Mouse (Mus musculus): Measurements from ENCODE around the gene Tmem45b.

Tmem45b gene

DNA sequence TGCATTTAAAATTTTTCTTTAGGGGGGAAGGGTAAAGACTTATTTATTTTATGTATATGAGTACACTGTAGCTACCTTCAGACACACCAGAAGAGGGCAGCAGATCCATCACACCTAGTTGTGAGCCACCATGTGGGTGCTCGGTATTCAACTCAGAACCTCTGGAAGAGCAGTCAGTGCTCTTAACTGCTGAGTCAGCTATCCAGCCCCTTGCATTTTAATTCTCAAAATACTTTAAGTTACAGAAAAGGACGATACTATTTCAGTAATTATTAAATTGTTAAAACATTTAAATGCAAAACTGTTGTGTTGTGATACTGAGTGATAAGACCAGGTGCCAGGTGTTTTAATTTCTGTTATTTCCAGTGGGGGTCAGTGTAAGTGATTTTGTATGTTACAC is 60.0 kb downstream of the Tmem45b start:
- no peak for DNase-seq (ENCODE audit: low spot score)

DNA sequence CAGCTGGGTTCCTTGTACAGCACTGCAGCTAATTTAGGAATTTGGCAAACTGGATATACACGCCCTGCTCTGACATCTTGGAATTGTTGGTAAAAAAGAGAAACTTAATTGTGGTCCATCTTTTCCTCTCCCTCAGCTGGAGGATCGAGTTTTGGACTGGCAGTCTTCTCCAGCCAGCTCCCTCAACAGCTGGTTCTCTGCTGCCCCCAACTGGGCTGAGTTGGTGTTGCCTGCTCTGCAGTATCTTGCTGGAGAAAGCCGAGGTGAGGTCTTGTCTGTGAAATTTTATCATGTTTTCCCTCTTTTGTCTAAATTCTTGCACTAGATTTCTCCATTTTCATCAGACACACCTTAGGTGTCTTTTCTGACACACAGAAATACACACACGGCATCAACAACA is 63.8 kb downstream of the Tmem45b start:
- peak; percentile 34 for DNase-seq (ENCODE audit: low spot score)

DNA sequence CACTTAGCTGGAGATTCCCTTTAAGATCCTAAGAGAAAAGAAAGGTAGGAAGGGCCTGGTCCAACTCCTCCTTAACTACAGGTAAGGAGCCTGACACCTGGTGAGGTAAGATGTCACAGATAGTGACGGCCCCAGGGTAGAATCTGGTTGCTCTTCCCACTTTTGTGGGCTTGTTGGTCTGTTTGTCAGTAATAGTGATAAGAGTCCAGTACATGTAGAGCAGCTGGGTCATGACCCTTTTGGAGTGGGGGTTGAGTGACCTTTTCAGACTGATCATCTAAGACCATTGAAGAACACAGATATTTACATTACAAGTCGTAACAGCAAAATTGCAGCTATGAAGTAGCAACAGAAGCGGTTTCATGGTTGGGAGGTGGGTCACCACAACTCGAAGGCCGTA is 77.1 kb downstream of the Tmem45b start:
- no peak for DNase-seq (ENCODE audit: low spot score)

DNA sequence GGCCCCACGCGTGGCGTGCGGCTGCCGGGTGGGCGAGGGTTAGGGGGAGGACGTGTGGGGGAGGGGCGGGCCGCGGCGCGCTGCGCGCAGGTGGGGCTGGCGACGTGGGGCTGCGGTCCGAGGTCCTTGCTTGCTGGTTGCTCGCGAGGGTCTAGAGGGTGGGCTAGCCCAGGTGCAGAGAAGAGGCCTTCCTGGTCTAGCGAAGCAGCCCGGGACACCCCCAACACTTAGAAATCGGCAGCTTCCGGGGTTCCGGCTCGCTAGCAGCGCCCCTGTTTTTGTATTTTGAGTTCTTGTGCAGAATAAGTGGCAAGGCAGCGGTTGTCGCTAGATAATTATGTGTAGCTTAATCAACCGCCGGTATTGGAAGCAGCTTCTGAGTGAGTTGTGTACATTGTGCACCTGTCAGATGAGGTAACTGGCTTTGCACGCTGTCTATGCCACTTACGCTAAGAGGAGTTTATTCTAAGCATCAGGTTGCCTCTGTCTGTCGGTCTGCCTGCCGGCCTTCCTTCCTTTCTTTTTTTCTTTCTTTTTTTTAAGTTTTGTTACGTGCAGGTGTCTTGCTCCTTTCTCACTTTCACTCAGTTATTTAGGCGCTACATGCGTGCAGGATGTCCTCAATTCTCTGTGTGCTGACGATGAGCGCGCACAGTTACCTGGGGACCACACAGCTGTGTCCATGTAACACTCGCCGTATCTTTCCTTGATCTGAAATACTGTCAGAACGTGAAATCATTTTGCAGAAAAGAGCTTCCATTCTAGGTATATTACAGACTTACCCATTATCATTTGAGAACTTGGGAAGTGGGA is 77.7 kb downstream of the Tmem45b start:
- no peak for DNase-seq (ENCODE audit: low spot score)

DNA sequence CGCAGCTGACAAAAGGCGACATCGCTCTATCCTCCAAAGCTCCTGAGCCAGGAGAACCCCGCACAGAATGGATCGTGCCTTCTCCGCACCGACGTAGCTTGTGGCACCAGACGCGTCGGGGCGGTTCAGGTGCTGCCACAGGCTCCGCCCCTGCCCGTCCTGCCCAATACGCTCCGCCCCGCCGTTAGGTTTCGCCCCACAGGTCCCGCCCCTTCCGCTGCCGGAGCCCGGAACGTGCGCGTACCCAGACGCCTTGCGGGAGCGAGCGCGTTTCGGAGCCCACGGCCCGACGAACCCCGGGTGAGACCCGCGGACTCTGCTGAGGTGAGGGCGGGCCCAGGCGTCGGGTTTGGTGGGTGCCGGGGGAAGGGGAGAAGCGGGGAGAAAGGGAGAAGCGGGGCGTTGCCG is 78.3 kb downstream of the Tmem45b start, which contains the start of gene Nfrkb:
TSS of gene Nfrkb (plus strand) at position 246 of the 408 bp plus-strand sequence.
- DNase-seq (ENCODE audit: low spot score) = peak; percentile 78

DNA sequence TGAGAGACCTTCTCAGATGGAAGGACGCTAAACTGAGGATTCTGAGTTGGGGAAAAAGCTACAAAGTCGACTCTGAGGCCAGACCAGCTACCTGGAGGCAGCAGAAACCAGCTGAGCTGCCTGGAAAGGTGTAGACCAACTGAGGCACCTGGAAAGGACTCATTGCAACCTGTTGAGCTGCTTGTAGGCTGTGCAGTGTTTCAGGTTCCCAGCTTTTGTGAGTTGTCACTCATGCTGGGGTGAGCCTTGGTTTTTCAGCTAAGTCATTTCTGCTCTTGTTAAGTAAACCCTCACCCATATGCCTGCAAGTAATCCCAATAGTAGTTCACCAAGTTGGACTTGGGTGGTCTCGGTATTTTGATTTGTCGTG is 78.8 kb downstream of the Tmem45b start:
- no peak for DNase-seq (ENCODE audit: low spot score)

DNA sequence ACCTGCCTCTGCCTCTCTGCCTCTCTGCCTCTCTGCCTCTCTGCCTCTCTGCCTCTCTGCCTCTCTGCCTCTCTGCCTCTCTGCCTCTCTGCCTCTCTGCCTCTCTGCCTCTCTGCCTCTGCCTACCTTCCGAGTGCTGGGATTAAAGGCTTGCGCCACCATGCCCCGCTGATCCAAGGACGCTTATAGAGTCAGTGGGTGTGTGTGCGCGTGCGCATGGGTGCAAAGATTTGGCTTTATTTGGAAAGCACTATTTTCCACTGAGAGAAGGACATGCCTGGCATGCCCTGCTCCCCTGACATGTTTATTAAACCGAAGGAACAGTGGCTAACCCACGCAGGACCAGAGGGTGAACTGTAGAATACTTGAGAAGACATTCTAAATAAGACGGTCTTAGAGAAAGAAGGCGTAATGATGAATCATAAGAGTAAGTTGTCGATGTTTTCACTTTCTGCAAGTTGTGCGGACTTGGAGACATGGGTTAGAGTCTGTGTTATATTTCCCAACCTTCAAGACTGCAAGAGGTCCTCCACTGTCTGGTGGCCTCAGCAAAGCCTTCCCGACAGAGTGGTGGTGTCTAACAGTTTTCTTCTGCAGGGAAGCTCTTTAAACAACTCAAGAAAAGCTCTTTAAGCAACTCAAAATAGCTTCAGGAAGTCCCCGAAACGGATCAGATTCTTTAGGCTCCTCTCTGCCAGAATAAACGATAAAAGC is 79.3 kb downstream of the Tmem45b start:
- no peak for DNase-seq (ENCODE audit: low spot score)

DNA sequence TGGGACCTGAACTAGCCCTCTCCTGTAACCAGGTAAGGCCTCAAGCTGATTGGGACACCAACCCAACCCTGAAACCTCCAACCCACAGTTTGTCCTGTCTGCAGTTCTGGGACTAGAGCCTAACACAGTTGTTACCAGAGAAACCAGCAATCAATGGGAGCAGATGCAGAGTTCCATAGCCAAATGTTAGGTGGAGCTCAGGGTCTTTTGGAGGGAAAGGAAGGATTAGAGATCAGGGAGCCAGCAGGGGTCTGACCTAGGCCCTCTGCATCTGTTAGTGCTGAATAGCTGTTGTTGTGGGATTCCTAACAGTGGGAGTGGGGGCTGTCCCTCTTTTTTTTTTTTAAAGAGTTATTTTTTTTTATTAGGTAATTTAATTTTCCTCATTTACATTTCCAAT is 87.6 kb downstream of the Tmem45b start:
- DNase-seq (ENCODE audit: low spot score) = no peak
